Mouse (Mus musculus) lung, postnatal 36 days (tissue): ENCODE measurements around the gene Insl3.
A peak's percentile ranks its signal among the peaks of the same experiment; 100 is the strongest.
"Not testable (repeated sequence)": the region's sequence is repeated elsewhere in the genome, so short reads cannot be mapped to it uniquely, and the experiment has no call there.

ENCODE experiments used
- DNase-seq: peaks from one replicate; pipeline ENCODE4 v3.0.0; 2022; ENCODE audit warnings: mixed read lengths

Insl3 gene

DNA sequence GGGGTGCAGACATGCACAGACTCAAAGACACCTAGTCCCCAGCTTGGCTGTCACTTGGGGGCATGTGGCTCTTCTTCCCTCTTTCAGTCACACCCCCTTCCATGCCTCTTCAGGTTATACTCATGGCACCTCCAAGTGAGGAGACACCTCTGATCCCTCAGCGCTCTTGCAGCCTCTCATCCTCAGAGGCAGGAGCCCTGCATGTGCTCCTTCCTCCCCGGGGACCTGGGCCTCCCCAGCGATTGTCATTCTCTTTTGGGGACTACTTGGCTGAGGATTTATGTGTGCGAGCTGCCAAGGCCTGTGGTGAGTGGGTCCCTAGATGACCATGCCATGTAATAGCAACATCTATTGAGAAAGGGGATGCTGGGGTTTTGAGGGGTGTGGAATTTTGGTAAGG lies 10.8 kb upstream of the Insl3 start:
- no peak for DNase-seq

DNA sequence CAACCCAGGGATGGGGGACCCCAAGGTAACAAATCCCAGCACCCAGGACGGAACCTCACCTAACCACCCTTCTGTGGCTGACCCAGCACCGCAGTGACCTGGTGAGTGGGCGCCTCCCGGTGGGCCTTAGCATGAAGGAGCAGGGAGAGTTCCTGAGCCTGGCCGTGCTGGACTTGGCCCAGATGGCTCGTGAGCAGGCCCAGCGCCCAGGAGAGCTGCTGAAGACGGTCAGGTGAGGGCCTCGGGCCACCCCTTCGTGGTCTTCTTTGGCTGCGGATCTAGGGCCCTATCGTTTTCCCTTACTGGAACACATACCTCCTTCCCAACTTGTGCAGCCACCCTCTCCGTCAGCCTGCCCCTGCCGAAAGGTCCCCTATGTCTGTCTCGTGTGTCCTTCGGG lies 9.9 kb upstream of the Insl3 start:
- no peak for DNase-seq

DNA sequence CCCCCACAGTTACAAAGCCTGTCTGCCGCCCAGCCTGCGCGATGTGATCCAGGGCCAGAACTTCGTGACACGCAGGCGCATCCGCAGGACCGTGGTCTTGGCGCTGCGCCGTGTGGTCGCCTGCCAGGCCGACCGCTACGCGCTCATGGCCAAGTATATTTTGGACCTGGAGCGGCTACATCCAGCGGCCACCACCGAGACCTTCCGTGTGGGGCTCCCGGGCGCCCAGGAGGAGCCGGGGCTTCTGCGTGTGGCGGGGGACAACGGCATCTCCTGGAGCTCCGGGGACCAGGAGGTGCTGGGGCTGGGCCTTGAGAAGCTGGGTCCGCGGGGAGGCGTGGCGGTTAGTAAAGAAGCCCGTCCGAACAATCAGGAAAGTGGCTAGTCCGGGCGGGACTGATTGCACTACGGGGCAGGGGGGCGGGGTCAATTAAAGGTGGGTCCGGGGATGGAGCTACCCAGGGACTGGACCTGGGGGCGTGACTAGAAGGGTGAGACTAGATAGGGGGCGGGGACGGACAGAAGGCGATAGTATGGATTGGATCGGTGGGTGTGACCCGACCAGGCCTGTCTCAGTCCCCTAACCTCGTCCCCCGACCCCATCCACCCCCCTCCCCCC lies 9.4 kb upstream of the Insl3 start:
- no peak for DNase-seq

DNA sequence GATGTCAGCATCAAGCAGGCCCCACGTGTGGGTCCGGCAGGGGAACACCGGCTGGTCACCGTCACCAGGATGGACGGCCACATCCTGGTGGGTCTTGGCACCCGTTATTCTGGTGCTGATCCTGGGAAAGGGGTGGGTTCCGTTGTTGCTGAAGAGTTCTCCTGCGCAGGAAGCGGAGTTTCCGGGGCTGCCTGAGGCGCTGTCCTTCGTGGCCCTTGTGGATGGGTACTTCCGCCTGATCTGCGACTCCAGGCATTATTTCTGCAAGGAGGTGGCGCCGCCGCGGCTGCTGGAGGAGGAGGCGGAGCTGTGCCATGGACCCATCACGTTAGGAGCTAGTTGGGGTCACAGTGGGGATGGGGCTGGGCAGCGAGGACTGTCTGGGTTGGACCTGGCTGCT lies 8.5 kb upstream of the Insl3 start:
- peak; percentile 36 for DNase-seq

DNA sequence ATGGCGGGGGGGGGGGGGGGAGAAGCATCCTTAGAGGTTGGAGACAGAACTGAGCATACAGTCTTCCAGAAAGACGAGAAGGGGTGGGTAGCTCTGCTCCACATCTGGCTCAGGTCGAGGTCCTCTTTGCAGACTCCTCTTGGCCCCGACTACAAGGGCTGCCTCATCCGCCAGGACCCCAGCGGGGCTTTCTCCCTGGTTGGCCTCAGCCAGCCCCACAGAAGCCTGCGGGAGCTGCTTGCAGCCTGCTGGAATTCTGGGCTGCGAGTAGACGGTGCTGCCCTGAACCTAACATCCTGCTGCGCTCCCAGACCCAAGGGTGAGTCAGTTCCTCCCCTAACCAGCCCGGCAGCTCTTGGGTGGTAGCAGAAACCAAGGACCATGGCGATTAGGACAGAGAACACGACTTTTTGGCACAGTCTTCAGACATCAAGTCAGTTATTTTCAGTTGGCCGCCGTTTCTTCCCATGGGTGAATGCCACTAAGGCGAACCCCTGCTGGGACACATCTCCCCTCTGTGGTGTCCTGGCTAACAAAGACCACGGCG lies 7.6 kb upstream of the Insl3 start:
- DNase-seq: no peak

DNA sequence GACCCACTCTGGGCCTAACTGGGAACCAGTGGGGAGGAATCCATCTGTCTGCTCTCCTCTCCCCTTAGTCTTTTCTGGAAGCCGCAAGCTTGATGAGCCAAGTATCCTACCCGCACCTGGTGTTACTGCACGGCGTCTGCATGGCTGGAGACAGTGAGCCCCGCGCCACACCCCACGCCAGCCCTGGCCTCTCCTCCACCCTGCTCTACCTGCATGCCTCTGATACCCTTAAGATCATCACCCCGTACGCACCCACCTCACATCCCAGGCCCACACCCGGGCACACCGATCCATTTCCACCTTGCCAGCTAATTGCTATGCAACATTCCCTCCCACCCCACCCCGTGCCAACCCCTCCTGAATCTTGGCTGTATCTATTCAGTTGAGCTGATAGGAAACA lies 6.2 kb upstream of the Insl3 start:
- DNase-seq: no peak

DNA sequence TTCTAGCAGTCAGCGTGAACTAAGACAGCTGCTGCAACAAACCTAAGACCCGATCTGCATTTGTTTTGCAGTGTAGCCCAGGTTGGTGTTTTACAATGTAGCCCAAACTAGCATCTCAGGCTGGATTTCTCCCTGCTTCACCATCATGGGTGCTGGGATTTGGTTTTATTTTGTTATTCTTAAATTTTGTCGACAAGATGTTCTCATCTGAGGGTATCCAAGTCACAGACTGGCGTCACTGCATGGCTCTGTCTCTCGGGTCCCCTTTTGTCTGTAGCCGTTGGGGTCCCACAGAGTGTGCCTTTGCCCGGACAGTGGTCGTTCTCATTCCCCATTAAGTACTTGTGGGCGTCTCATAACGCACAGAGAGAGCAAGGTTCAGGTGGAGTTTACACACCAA lies 4.3 kb upstream of the Insl3 start:
- no peak for DNase-seq

DNA sequence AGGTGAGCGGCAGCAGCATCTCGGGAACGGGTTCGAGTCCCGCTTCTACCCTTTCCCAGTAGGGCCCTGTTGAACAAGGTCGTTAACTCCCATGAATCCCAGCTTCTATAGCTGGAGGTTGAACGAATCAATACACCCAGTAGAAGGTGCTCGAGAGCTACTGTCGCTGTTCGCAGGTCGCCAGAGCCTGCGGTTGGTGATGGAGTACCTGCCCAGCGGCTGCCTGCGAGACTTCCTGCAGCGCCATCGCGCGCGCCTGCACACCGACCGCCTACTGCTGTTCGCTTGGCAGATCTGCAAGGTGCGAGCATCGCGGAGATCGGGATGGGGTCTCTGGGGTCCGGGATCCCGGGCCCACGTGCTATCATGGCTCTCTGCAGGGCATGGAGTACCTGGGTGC lies 3.4 kb upstream of the Insl3 start:
- DNase-seq: no peak

DNA sequence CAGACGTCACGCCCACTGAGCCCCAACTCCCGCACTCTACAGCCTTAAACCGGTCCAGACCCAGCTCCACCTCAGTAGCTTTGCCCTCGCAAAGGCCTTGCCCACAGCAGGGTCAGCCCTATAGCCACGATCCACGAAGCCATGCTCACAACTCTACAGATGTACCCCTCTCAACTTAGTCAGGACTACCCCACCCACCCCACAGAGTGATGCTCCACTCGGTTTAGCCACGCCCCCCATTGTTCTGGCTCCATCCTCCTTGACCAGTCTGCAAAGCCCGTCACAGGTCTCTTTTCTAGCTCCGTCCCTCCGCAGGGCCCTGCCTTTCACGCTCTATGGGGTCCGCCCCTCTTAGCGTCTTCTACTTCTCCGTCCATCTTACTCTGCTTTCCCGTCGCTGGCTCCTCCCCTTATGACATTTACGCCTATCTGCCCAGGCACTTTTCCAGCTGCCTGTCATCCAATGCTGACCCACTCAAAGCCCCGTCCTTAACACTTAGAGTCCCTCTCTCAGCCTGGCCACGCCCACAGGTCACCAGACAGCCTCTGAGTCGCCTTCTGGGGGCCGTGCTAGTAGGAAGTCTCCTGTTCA lies 2.8 kb upstream of the Insl3 start:
- no peak for DNase-seq

DNA sequence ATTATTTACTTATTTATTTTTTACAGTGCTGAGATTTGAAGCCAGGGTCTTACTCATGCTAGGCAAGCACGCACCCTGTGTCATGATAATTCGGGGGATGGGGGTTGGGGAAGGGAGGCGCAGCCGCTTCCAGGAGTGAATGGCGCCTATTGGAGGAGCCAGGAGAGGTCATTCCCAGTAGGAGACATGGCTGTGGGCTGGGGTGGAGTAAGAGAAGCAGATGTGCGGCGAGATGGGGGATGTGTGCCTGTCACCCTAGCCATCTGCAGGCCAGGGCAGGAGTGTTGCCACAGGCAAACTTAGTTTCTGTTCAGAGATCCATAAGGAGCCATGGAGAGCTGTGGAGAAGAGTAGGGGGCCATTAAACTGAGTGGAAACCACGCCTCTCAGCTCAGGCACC lies 1.4 kb upstream of the Insl3 start:
- DNase-seq: no peak

DNA sequence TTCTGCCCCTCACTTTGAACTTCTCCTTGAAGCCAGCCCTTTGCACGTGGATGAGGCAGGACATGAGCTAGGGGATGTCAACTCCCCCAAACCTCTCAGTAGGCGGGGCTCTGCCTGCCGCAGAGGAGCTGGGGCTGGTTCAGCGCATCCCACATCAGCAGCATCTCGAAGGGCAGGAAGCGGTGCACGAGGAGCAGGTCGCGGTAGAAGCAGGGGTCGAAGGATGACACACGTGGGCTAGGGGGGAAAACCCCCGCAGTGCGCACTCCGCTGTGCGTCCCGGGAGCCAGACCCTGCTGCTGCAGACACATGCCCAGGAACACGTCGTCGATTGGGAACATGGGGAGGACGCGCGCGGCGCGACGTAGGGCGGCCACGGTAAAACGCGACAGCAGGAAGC lies 3.5 kb downstream of the Insl3 start:
- DNase-seq: no peak

DNA sequence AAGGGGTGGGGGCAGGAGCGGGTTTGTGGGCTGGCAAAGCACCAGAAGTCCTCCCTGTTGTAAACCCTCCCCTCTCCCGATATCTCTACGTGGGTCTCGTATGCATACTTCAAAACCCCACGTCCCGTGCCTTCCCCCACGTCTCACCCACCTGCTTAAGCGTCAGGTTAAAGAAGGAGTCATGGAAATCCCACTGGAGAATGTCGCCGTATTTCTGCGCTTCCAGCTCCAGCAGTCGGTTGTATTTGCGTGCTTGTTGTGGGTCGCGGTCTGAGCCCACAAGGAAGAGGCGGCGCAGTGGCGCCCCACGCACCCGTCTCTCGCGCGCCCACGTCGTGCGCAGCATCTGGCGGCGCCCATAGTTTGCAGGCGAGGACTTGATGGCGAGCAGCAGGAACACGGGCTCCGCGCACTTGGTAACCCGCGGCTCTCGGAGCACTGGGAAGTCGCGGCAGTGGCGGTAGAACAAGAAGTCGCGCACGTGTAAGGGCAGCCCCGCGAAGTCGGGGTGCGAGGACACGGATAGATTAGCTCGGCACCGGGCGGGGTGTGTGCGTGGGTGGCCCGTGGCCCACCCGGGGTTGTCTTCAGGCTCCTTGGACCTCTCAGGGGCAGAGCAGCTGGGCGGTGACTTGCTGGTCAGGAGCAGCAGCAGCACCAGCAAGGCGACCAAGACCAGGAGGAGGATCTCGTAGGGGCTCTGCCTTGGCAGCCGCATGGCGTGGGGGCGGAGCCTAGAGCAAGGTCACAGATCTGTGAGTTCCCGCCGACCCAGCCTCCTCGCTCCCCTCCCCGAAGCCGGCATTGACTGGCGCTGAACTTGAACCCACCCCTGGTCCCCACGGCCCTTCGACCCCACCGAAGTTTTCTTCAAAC lies 4.4 kb downstream of the Insl3 start:
- DNase-seq: no peak

DNA sequence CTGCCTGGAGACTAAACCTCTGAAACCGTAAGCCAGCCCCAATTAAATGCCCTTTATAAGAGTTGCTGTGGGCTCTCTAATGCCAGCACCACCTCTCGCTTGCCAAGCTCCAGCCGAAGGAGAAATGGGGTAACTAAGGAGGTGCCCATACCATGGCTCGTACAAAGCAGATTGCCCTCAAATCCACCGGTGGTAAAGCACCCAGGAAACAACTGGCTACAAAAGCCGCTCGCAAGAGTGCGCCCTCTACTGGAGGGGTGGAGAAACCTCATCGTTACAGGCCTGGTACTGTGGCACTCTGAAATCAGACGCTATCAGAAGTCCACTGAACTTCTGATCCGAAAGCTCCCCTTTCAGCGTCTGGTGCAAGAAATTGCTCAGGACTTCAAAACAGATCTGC lies 6.4 kb downstream of the Insl3 start:
- DNase-seq: not testable (repeated sequence)

DNA sequence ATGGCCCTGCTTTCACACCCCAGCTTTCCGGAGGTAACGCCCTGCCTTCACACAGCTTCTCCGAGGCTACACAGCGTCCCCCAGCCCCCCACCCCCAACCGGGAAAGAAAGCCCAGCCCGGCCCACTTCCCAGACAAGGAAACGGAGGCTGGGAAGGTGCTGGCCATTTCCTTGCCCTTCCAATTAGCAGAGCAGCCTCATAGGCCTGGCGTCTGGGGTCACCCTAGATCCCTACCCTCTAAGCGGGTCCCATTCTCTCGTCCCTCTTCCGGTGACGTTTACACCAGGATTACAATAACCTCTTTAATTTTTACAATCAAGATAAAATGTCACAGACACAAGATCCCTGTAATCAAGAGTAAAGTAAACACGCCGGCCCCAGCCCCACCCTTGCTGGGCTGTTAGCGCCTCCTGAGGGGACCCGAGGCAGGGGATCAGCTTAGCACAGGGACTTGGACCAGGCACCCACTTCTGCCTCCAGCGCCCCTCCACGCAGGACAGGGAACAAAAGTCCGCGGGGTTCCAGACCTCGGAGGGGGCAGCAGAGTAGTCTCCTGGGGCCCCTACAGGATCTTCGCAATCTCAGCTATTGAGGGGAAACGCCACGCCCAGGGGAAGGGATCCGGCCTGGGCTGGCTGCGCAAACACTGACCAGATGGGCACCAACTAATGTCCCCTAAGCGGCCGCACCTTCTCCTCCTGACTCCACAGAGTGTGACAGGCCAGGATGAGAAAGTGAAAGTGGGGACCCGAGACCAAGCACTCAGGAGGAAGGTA lies 11.7 kb downstream of the Insl3 start:
- DNase-seq: peak; percentile 68

DNA sequence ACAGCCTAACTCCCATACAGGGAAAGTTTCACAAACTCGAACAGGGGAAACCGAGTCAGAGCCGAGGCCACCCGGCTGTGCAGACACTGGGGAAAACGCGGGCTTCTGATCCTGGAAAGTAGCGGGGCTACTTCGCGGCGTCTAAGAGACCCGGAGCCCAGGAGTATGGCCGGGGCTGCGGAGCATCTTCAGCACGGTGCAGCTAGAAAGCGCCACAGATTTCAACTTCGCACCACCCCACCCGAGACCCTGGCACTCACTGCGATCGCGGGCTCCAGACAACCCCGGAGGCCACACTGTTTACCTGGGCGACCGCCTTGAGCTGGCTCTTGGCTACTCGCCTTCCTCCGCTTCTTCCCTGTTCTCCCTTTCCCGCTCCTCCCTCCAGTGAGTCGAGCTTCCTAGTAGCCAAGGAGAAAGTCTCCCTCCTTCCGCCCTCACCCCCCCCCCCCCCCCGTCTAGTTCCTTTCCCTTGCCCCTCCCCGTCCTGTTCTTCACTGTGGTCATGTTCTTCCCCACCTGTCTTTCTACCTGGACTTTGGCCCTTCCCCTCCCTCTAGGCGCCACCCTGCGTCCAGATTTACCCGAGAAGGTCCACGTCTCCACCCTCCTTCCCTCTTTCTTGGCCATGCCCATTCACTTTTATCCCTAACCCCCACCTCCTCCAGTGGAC lies 12.5 kb downstream of the Insl3 start, which contains the start of gene B3gnt3:
Gene B3gnt3, minus strand, starts transcription at position 376 of the 673 bp plus-strand sequence.
- peak; percentile 8 for DNase-seq

DNA sequence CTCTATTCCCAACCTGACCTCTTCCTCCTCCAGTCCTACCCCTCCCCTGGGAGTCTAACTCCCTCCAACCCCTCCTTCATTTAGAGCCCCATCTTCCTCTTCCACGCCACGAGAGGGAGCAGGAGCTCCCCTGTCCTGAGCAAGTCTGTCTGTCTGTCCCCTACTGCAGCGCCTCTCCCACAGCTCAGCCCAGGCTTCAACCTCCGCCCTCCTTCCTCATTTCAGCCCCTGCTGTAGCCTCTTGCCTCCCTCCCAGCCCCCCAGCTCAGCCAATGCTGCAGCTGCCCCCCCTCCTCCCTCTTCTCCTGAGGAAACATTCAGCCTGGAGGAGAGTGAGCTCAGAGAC lies 13.0 kb downstream of the Insl3 start:
- DNase-seq: peak; percentile 21

DNA sequence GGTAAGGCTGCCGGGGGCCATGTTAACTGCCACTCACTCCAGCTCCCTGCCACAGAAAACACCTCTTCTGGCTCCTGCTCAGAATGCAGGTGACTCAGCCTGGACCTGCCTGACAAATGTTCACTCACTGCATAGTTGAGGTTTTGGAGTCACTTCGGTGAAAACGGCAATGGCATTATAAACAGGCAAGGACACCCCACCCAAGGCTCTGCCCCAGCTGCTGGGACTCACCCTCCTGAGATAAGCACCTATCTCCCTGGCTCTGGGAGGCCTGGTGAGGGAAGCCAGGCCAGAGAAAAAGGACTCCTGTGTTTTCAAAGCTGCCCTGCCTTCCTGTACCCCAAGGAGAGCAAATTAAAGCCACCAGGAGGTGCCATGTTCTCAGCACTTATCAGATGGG lies 13.9 kb downstream of the Insl3 start:
- DNase-seq: no peak

DNA sequence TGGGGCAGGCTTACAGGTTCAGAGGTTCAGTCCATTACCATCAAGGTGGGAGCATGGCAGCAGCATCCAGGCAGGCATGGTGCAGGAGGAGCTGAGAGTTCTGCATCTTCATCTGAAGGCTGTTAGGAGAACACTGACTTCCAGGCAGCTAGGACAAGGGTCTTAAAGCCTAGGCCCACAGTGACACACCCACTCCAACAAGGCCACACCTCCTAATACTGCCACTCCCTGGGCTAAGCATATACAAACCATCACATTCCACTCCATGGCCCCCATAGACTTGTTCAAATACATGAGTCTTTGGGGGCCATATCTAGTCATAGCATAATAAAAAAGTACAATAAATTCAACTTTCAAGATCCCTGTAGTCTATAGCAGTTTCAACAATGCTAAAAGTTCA lies 14.4 kb downstream of the Insl3 start:
- not testable (repeated sequence) for DNase-seq

DNA sequence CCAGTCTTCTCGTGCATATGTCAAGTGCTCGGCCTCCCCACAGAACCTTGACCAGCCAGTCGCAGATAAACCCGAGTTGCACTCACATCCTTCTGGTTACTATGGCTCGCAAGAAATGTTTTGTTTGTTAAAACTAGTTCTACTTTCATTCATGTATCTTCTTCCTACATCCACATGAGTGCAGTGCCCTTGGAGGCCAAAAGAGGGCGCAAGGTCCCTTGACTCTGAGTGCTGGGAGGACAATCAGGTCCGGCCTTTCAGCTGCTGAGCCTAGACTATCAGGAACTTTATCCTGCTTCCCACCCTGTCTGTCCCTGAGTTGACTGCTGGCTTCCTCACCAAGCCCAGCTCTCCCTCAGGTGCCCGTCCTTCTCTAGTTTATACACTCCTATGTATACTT lies 18.9 kb downstream of the Insl3 start:
- DNase-seq: peak; percentile 71

DNA sequence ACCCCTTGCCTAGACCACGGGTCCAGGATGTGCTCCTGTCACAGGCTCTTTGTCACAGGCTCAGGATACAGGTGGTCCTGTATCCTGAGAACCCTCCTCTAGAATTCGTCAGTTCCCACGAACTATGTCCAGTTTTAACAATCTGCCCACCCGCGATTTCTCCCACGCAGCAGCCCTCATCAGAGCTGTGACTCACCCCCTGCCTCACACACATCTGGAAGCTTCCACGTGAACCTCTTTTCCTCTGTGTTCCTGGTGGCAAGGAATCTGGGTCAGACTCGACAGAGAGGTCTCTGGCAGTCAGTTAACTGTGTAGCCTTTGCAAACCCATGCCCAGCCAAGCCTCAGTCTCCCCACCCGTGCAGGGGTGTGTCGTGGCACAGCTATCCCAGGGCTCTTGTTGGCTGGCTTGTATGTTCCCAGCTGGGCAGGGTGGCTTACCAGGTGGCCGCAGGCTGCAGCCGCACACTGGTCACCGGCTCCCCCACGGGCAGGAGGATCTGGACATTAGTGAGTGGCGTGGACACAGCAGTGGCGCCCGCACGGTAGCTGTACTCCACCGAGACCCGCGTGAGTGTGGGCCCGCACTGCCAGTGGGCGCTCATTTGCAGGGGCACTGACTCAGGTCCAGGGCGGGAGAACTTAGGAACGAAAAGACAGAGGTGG lies 20.3 kb downstream of the Insl3 start:
- DNase-seq: no peak

DNA sequence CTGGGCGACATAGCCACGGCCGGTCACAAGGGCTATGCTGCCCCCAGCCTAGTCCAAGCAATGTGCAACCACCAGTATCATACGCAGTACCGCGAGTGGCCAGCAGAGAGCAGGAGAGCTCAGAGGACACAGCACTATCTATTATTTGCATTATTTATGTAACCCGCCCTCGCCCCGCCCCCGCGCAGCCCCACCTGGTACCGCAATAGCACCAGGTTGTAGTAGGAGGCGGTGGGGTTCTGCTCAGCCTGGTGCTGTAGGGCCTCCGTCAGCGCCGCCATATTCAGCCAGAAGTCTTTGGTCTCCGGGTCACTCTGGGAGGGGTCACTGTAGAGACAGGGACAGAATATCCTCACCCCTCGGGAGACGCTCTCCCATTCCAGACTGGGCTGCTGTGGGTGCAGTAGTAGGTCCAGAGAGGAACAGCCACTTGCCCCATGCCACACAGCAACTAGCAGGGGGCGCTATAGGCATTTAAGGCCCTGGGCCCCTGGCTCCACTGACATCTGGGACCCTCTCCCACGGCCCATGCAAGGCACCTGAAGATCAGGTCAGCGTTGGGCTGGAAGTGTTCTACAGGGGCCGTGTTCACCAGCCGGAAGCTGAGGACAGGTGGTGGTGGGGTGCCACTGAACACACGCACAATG lies 20.9 kb downstream of the Insl3 start:
- DNase-seq: peak; percentile 93
